Mouse (Mus musculus): ENCODE results near the gene Ptprc. TPM values are rescaled to one million over a fixed set of nuclear protein-coding genes. Genes with fewer than 3 reads are reported as not detected.

The Ptprc gene
- 1 to 10 TPM; 4.6 to 7.5 TPM for total RNA-seq (2021)

DNA sequence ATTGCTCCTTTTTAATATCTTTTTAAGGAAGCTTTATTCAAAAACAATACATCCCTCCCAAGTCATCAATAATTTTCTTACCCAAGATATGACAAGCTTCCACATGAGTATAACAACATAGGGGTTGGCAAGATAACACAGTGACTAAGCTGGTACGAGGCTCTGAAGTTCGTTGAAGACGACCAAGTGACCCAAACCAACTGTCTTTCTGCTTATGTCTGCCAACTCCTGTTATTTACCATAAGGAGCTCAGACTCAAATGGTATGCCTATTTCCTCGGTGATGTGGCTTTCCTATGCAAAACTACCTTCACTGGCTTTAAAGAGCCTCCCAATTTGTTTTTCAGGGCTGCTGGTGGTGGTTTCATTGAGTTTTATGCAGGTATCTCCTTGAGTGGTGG lies at the start of gene Ptprc:
TSS of gene Ptprc (minus strand) at position 215 of the 400 bp plus-strand sequence.
- intact Hi-C loops (cut with DNase I), result no loop called here
- no peak for DNase-seq

DNA sequence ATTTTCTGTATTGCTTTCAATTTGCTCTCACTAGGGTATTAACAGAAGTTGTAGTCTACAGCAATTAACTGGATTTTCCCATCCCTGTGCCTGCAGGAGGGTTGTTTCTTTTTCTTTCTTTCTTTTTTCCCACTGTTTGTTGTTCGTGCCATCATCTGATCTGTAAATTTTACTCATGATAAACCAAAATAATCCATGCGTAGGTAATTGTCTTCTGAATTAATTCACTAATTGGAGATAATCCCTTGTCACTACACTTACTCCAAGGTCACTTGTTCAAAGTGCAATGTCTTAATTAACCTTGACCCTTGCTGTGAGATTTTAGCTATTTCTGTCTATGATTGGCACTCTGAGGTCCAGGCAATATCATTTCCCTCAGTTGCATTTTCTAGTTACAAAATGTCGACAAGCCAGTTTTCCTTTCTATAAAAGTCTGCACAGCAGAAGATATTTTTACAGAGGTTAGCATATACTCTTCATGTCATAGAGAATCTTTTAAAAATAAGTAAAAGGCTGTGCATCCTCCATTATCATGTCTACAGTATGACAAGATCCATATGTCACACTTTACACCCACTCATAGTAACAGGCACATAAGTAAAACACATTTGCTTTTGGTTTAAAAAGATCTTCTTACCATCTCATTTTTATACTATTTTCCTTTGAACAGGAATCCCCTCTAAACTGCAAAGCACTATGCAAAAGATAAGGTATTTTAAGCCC lies 39.4 kb upstream of the Ptprc start:
- no peak for DNase-seq
- intact Hi-C loops (cut with DNase I), result no loop called here

DNA sequence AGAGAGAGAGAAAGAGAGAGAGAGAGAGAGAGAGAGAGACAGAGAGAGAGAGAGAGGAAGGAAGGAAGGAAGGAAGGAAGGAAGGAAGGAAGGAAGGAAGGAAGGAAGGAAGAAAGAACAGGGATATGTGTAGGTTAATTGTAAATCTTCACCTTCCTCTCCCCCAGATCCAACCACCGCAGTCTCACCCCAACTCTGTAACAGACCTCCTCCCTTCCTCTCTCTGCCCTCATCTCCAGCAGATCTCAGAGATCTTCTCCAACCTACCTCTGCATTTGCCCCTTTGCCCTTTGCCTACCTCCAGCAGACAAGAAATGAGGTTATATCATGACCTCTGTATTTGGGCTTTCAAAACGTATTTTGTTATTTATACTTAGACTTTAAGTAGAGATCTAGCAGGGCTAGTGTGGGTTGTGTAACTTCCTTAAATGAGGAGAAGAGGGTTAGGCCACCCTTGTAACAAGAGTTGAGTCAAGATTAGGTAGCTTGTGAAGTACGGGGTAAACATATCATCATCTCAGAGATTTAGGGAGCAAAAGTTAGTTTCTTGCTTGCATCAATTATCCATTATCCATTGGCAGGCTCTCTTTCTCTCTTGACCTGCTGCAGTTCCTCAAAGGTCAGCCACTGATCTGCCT lies 35.0 kb upstream of the Ptprc start:
- intact Hi-C loops (cut with DNase I), result no loop called here
- DNase-seq, result no peak

DNA sequence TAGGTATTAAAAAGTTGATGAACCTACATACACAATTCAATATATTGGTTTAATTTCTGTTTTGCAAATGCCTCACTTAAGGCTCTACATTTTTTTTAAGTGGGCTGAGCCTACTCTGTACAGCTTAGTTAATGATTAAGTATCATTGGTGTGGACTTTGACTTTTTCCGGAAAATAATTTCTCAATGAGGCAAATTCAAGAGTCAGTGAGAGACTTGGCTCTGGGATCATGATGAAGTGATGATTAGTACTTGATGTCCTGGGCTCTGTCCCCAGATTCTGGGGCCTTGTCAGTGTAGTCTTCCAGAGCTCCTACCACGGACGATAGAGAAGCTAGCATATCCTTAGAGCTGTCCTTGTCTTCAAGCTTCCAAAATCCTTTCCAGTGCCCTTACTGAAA lies 34.2 kb upstream of the Ptprc start:
- intact Hi-C loops (cut with DNase I), result no loop called here
- DNase-seq, result no peak

DNA sequence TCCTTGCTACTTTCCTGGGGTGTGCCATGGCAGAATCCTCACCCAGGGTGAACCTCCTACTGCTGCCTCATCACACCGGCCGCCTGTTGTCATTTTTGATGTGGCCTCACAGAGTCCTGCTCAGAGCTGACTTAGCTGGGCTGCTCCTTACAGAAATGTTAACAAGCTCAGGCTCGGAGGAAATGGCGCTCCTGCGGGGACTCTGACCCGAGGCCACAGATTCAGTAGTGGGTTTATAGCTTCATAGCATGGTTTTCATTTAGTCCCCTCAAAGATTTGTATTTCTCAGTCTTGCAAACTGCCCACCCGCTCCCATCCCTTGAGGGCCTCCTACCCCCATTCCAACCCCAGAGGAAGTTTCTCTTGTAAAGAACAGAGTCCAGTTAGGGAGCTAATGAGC lies 30.5 kb upstream of the Ptprc start:
- no peak for DNase-seq
- intact Hi-C loops (cut with DNase I), result no loop called here

DNA sequence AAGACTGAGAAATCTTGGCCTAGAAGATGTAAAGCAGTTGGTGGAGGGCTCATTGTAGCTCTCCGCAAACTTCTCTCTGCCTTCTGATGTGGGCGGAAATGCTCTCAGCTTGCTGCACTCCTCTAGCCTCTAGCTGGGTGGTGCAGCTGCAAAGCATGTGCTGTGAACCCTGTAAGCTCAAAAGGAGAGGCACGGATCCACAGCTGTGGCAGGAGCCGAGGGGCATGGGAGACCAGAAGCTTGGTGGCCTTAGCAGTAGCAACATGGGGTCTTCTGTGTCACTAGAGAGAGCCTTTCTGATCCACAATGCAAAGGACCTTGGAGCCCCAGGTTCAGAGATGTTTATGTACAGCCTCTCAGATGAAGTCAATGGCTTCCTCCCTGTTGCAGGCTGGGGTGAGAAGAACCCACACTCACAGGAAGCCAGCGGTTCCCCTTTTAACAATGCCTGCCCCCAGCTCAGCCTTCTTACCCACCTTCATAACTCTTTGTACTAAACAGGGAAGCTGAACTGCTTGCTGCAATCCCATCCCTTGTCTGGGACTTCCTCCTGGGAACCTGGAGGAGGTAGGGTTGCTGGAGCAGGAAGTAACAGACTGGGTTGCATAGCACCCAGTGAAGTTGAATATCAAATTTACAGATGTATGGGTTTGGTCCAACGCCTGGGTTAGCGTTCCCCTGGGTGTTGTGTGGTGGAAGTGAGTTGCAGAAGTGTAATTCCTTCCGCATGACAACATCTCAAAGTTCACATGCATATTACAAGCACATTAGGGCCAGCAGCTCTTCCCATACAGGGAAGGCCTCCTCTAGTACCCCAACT lies 16.4 kb upstream of the Ptprc start:
- DNase-seq, result peak; percentile 17 to 32
- intact Hi-C loops (cut with DNase I), result no loop called here

DNA sequence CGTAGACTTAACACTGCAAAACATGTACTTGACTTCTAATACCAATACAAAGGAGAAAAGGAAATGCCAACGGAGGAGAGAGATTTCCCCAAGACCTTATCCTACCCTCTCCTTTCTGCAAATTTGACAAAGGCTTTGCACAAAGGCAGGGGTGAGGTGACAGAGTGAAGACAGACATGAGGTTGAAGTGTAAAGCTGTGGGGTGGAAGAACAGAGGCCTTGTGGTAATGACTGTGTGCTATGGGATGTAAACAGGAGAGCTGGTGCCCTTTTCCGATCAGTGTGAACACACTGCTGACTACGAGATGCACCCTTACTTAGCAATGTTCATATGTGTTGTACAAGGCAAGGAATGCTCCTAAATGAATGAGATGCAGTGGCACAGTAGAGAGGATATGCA lies 12.6 kb upstream of the Ptprc start:
- DNase-seq, result no peak
- intact Hi-C loops (cut with DNase I), result no loop called here

DNA sequence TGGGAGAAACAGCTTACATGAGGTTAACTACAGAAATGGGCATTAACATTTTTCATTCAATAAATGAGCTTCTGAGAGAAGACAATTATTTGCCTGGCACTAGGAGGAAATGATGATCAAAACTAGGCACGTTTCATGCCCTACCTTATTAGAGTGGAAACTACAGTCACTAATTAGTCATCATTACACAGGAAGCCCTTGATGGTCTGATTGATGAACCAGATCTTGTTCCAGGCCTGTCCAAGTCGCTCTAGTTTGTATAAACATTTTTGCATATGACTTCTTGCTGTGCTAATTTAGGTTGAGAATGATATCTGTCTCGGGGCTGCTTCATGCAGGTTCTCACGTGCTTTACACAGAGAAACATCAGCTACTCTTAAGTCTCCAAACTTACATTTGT lies 10.4 kb upstream of the Ptprc start:
- DNase-seq, result no peak
- intact Hi-C loops (cut with DNase I), result no loop called here

DNA sequence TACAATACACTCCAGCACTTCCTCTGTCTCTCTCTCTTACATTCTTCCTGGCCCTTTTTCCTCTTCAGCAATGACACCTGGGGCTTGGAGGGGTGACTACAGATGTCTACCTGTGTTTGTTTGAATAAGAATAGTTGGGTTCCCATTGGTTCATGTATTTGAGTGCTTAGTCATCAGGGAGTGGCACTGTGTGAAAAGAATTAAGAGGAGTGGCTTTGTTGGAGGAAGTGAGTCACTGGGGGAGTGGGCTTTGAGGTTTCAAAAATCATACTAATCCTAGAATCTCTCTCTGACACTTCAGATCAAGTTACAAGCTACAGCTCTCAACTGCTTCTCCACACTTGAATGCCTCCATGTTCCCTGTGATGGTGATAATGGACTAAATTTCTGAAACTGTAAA lies 4.6 kb upstream of the Ptprc start:
- intact Hi-C loops (cut with DNase I), result no loop called here

DNA sequence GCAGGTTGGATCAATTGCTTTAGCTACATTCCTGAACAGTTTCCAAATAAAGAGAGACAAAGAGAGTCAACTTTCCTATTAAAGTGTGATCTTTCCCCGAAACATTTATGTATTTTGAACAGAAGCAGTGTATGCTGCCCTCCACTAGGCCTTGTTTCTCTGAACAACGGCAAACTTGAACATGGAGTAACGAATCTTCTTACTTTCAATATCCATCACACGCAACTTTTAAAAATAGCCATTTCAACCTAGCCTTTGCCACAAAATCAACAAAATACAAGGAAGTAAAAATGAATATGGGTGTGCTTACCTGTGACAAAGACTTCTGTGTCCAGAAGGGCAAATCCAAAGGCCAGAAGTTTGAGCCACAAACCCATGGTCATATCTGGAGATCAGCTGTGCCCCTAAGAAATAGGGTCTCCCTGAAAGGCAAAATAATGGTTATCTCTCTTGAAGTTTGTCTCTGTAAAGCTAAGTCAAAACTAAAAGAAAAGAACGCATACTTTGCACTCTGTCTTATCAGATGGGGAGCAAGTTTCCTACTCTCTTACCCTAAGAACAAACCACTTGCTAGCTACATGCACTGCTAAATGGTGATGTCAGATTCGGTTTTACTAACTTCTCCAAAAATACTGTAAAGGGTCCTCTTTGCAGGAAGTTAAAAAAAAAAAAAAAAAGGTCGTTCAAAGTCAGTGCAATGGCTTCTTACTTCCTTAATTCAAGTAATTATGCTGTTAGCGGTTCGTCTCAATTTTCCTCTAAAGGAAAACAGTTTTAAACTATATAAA lies 609 bp downstream of the Ptprc start:
- DNase-seq, result no peak
- intact Hi-C loops (cut with DNase I), result no loop called here

More for the DNA sequence above, 4.6 kb upstream of the Ptprc start:
- DNase-seq, result no peak

DNA sequence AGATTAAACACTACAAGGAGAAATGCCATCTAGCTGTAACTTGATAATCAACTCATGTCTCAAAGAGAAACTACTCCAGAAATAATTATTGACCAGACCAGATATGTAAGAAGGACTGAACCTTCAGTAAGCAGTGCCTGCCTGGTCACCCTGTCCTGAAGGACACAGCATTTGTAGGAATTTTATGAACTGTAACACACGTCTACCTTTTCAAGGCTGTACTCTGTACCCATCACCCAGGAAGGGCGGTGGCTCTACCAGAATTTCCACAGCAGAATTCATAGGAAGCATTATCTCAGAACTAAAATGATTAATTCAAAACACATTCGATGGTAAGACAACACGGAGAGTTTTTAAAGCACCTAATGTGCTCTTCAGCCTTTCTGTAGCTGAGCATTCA lies 1.4 kb downstream of the Ptprc start:
- intact Hi-C loops (cut with DNase I), result no loop called here
- no peak for DNase-seq

DNA sequence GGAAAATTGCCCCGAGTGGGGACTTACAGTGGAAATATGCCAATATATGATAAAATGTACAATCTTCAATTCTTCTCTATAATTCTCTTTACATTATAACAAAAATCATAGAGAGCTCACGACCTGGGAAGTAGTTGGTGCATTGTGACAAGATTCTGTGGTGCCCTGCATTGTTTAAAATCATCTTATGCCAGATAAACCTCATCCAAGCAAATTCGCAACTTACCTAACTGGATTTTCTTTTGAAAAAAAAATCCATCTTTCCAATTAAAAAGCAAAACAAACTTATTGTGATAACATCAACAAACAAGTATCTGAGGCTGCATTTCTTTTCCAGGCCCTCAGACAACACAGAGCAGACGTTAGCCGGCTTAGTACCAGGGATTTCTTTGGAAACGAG lies 1.8 kb downstream of the Ptprc start:
- no peak for DNase-seq
- intact Hi-C loops (cut with DNase I), result no loop called here

DNA sequence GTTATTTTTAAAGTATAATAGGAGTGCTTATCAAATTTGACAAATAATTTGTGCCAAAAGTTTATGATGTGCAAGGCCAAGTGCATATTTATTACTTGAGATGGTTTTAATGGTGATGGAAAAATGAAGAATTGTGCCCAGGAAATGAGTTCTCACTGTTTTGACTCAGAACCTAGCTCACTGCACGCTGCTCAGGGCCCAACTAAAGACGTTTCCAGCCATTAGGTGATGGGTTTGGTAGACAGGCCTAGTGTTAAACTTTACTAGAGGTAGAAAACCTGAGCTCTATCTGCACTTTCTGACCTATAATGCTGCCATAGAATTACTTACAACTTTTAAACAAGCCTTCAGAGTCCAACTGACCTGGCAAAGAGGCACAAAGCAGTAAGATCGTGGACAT lies 3.0 kb downstream of the Ptprc start:
- intact Hi-C loops (cut with DNase I), result no loop called here
- no peak for DNase-seq

DNA sequence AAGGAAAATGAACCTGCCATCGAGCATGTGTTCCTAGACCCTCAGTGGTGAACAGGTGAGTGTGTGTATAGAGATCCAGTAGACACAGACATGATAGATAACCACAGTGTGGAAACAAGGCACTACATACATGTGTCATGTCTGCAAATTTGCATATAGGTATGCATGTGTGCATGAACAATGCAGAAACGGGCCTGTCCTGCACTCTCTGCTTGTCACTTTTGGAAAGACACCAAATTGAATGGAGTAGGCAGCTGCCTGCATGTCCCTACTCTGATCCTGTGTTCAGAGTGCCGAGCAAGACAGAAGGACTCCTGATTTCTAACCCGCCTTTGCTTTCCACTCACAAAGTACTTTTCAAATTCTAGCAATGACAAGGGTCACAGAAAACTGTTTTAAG lies 3.4 kb downstream of the Ptprc start:
- intact Hi-C loops (cut with DNase I), result no loop called here
- no peak for DNase-seq

DNA sequence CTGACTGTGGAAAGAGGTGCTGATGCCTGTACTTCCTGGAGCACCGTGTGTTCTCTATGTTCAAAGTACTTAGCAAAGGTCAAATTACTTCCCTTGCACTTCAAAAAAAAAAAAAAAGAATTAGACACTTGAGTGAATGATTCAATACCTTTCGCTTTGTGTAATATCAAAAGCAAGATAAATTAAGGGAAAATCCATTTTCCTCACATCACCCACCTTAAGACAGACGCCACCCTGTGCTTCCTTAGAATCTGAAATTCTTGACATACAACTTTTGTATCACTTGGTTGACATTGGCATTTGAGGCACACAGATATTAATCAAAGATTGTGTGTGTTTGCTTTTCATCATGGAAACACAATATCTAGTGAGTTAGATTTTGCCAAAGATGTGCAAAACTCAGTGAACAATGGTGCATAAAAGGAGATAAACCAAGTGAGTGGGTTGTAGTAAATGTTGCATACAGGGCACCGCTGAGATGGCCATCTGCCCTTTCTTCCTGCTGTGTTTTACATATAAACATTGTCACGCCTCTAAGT lies 9.2 kb downstream of the Ptprc start:
- intact Hi-C loops (cut with DNase I), result no loop called here
- DNase-seq, result no peak

DNA sequence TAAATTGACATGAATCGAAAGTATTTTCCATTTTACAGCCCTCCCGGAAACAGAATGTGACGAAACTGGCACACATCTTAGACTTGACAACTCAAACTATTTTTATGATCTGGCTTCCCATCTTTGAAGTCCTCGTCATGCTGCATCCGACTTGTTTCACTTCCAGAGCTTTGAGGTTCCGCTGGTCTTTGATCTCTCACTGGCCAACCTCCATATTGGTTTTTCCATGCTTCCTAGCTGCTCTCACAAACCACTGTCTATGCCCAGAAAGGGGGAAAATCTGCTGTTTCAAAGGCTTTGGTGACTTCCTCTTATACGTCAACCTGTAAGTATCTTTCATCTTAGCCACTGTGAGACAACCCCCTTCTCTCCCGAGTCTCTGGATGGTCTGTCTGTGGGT lies 12.9 kb downstream of the Ptprc start:
- intact Hi-C loops (cut with DNase I), result no loop called here
- DNase-seq, result no peak

DNA sequence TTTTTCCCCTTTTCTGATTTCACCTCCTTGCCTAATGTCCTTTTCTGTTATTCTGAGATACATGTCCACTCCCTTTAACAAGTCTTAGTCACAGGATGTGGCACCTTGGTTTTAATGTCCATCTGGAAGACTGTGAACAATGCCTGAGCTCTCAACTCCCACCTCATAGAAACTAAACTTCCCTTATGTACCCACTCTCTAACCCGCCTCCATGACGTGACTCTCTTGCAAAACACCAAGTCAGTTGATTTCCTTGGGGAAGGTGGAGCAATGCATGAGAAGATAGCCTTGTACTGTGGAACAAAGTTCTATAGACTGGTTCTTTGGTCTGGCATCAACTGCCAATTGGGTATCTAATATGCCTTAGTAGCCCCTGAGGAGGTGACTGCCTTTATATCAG lies 16.6 kb downstream of the Ptprc start:
- intact Hi-C loops (cut with DNase I), result no loop called here
- peak in 1 of 2 experiments; percentile 23 for DNase-seq

DNA sequence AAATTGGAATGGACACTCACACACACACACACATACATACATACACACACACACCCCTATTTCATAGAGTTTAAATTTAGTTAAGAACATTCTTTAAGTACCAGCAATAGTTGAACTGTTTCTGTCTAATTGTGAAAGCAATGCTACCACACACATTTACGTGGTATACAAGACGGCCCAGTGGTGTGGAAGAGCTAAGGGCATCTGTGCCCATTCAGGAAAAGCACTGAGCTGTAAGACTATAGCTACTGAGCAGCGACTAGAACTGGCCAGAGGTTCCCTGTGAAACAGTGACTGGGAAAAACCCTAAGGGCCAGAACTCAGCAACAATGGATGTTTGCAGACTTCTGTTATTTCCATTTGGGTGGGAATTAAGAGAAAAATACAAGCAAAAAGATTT lies 17.3 kb downstream of the Ptprc start:
- intact Hi-C loops (cut with DNase I), result no loop called here
- no peak for DNase-seq

DNA sequence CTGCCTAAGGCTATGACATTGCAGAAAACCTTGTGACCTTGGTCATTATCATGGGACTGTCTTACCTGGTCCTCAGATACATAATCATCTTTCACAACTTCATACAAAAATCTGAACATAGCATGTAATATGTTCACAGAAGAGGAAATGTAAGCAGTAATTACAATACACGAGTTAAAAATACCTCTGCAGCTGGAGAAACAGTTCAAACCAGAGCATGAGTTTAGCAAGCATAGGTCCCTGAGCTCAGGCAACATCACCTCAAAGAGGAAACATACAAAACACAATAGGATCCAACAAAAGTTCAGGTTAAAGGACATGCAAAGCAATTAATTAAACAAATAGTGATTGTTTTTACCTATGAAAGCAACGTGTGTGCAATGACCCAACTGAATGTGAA lies 17.8 kb downstream of the Ptprc start:
- DNase-seq, result no peak
- intact Hi-C loops (cut with DNase I), result no loop called here

DNA sequence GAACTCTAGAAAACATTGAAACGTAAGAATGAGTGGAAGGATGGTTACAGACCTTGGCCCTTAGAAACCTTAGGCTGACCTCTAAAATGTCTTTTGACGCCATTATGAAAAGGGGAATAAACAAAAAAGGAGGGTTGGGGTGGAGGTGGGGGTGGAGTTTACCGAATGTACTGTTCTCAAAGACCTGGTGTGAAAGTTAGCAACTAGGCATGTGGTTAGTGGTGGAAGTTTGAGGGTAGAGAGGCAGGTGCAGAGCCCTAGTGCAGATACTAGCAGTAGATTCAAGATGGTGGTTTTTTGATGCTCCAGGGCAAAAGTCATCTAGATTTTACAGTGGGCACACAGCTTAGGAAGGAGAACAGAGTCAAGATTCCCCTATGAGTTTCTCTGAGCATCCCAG lies 18.5 kb downstream of the Ptprc start:
- DNase-seq, result no peak
- intact Hi-C loops (cut with DNase I), result no loop called here

Measured in heart, postnatal 36 days (tissue).